Mouse (Mus musculus) neural tube, embryonic 11.5 days (tissue): ENCODE measurements at regions not wholly inside any gene's neighbourhood (a gene's known extent, or its start where the extent isn't known, plus 50 kb on each side); places are given as distances from the start of the nearest gene placed in this dataset.
A peak's percentile ranks its signal among the peaks of the same experiment; 100 is the strongest.

Experiments used
- ATAC-seq: fragments of 200-750 bp; cut with Nextera tagmentation; 2 replicates; pipeline ENCODE4 v1.8.0; 2017; ENCODE audit warnings: moderate number of reproducible peaks, mild to moderate bottlenecking, moderate TSS enrichment, moderate library complexity; ENCODE audit not compliant: insufficient read depth, low FRiP score, low TSS enrichment
- DNase-seq: peaks from one replicate; pipeline ENCODE4 v3.0.0-alpha.2; 2015; ENCODE audit warnings: low spot score
- H3K27ac ChIP-seq: fragments of 300-500 bp; sonication (generic); 2 replicates; pipeline ENCODE4 v1.5.1; 2014; ENCODE audit warnings: low read depth, mild to moderate bottlenecking, low read length
- H3K27me3 ChIP-seq: fragments of 300-500 bp; sonication (generic); 2 replicates; pipeline ENCODE4 v1.6.1; 2014; ENCODE audit warnings: mild to moderate bottlenecking, low read length, mixed read lengths; ENCODE audit not compliant: control insufficient read depth, insufficient read depth
- H3K36me3 ChIP-seq: fragments of 300-500 bp; sonication (generic); 2 replicates; pipeline ENCODE4 v1.6.1; 2014; ENCODE audit warnings: mild to moderate bottlenecking, low read length, moderate library complexity, mixed read lengths; ENCODE audit not compliant: control insufficient read depth, insufficient read depth
- H3K4me1 ChIP-seq: fragments of 300-500 bp; sonication (generic); 2 replicates; pipeline ENCODE4 v1.6.1; 2014; ENCODE audit warnings: low read length, mixed read lengths; ENCODE audit not compliant: control insufficient read depth, insufficient read depth
- H3K4me2 ChIP-seq: fragments of 300-500 bp; sonication (generic); 2 replicates; pipeline ENCODE4 v1.6.1; 2014; ENCODE audit warnings: low read depth, mild to moderate bottlenecking, moderate library complexity
- H3K4me3 ChIP-seq: fragments of 300-500 bp; sonication (generic); 2 replicates; pipeline ENCODE4 v1.5.1; 2014; ENCODE audit warnings: low read depth, low read length
- H3K9ac ChIP-seq: fragments of 300-500 bp; sonication (generic); 2 replicates; pipeline ENCODE4 v1.6.1; 2014; ENCODE audit warnings: mild to moderate bottlenecking, low read length
- H3K9me3 ChIP-seq: fragments of 300-500 bp; sonication (generic); 2 replicates; pipeline ENCODE4 v1.6.1; 2016; ENCODE audit warnings: low read length; ENCODE audit not compliant: control insufficient read depth
- WGBS: fragments of 180-500 bp; shearing (Covaris S2); extraction: QIAGEN DNeasy Blood & Tissue Kit; methylation state at CpG from one replicate; pipeline ENCODE4 v1.1.7; 2014; 5-methylcytosine and 5-hydroxymethylcytosine counted together

DNA sequence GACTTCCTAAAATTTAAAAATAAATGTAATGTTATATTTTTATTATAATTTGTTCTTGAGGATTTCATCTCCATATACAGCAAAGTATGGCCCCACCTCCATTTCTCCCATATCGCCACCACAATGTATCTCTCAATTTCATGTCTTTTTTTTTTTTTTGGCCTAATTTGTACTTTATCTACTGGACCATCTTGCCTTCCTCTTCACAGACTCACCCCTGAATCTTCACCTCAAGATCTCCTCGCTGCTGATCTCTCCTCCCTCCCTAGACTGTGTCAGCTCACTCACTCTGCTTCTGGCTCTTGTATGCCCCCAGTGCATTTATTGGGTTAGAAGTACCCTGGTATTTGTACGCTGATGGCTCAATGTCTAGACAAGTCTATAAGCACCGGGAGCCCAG, 269.4 kb upstream of the Chd6 start:
- no peak for ATAC-seq
- Histone ChIP-seq H3K9me3 (no peaks in the 10 kb centered on the region), H3K27me3 (no peaks in the 10 kb centered on the region), H3K4me3 (no peak overlapping the region), H3K27ac (no peak overlapping the region), H3K4me2 (no peak overlapping the region), H3K9ac (no peak overlapping the region), H3K4me1 (no peaks in the 10 kb centered on the region), H3K36me3 (no peaks in the 10 kb centered on the region)
- WGBS = 93% methylated on average over 4 of the region's 4 CpGs
- DNase-seq = no peak

DNA sequence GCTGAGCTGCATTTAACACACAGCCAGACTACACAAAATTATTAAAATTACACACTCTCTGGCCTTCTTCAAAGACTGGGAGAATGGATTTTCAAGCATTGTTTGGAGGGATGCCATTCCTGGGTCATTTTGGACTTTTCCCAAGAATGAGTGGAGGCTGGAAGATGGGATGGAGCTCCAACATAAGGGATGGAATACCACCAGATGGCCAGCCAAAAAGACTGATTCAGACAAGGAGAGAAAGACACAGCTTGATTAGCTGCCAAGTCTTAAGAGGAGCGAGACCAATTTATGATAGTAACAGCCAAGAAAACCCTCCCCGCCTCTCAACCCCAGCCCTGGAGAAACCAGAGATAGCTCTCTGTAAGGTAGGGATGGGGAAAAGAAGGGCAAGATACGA, 253.4 kb upstream of the Chd6 start:
- H3K4me2 ChIP-seq = no peak overlapping the region
- WGBS = 93% methylated on average over 3 of the region's 3 CpGs

DNA sequence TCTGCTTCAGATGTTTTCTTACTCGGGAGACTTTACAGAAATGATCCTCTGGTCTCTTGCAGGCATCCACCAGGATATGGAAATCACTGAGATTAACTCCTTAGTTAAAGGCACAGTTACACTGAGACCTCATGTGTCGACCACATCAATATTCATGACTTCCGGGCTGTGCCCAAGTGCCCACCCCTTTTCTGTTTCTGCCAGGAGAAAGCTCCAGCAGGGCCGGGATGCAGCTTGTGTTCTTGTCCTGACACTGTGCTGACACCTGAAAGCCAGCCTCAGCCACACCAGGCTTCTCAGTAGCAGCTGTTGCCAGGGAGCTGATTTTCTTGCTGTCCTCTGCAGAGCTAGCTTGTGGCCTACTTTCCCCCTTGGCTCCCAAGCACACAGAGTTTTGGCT, 240.2 kb upstream of the Chd6 start:
- H3K4me1 ChIP-seq = no peaks in the 10 kb centered on the region
- ATAC-seq (peak; percentile 83), DNase-seq (peak; percentile 38)
- H3K9ac ChIP-seq = no peak overlapping the region
- no peaks in the 10 kb centered on the region for H3K36me3 ChIP-seq
- 28% methylated on average over 4 of the region's 4 CpGs for WGBS
- H3K27me3 ChIP-seq = no peaks in the 10 kb centered on the region
- H3K4me2 ChIP-seq = no peak overlapping the region
- no peak overlapping the region for H3K27ac ChIP-seq
- H3K9me3 ChIP-seq = no peaks in the 10 kb centered on the region
- H3K4me3 ChIP-seq = no peak overlapping the region

More for the DNA sequence above, 253.4 kb upstream of the Chd6 start:
- no peaks in the 10 kb centered on the region for H3K36me3 ChIP-seq
- DNase-seq (no peak), ATAC-seq (no peak)
- H3K27me3 ChIP-seq = no peaks in the 10 kb centered on the region
- H3K4me3 ChIP-seq = no peak overlapping the region
- no peaks in the 10 kb centered on the region for H3K9me3 ChIP-seq
- H3K27ac ChIP-seq = no peak overlapping the region
- H3K9ac ChIP-seq = no peak overlapping the region
- no peaks in the 10 kb centered on the region for H3K4me1 ChIP-seq

DNA sequence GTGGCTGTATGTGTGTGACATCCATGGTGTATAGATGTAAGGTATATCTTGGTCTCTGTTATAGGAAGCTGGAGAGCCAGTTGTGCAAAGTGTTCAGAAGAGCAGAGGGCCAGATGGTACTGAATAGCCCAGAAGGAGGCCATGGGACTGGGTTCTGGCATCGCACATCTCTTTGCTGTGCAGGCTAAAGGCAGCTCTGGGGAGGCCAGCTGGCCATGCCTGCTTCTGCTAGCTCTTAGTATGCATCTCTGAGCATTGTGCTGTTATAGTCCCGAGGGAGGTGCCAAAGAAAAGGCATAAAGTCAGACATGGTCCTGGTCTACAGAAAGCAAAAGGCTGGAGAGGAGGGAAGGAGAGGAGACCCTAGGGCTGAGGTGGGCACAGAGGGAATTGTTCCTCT, 235.1 kb upstream of the Chd6 start:
- no peak overlapping the region for H3K4me2 ChIP-seq
- H3K4me3 ChIP-seq = no peak overlapping the region
- ATAC-seq = no peak
- no peaks in the 10 kb centered on the region for H3K36me3 ChIP-seq
- H3K27me3 ChIP-seq = no peaks in the 10 kb centered on the region
- H3K9ac ChIP-seq = no peak overlapping the region
- no peaks in the 10 kb centered on the region for H3K9me3 ChIP-seq
- no peak for DNase-seq
- no peak overlapping the region for H3K27ac ChIP-seq
- no peaks in the 10 kb centered on the region for H3K4me1 ChIP-seq
- WGBS = 90% methylated on average over 2 of the region's 2 CpGs

DNA sequence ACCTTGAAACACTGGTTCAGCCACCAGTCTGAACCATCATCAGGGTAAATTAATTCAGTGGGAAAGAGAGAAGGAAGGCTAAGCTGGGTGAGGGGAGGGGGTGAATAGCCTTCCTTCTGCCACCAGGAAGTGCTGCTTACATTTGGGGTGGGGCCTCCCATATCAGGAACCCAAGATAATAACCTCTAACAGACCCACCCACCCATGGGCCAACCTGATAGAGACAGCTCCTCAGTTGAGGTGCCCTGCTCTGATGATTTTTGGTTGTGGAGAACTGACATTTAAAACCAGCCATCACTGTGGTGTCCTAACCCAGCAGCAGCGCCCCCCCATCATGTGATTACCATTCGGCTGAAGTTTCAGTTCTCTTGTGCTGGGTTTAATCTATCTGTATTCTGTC, 233.8 kb upstream of the Chd6 start:
- ATAC-seq (no peak), DNase-seq (no peak)
- no peaks in the 10 kb centered on the region for H3K4me1 ChIP-seq
- H3K9ac ChIP-seq = no peak overlapping the region
- 76% methylated on average over 2 of the region's 2 CpGs for WGBS
- H3K27ac ChIP-seq = no peak overlapping the region
- H3K27me3 ChIP-seq = no peaks in the 10 kb centered on the region
- no peak overlapping the region for H3K4me3 ChIP-seq
- H3K4me2 ChIP-seq = no peak overlapping the region
- no peaks in the 10 kb centered on the region for H3K9me3 ChIP-seq
- no peaks in the 10 kb centered on the region for H3K36me3 ChIP-seq

DNA sequence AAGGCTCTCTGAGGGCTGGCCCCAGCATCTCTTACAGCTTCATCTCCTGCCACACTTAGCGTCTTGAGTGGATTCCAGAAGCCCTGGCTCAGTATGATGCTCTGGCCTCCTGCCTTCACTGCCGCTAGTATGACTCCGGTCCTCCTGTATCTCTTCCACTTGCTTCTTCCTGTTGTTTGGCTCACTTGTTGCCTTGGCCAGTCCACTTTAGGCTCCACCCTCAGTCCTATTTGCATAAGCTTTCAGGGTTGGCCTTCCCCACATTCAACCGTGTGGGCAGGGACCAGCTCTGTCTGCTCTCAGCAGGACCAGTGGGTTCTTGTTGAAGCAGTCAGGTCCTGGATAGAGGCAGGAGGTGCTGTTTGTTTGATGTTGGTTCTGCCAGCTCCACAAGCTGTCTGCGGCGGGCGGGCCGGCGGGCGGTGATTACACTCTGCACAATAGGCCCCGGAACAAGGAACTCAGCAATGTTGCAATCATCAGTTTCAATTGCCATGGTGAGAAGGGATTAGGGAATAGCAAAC, 232.6 kb upstream of the Chd6 start:
- ATAC-seq = peak; percentile 73
- no peaks in the 10 kb centered on the region for H3K36me3 ChIP-seq
- H3K4me1 ChIP-seq = no peaks in the 10 kb centered on the region
- peak; percentile 48 for DNase-seq
- peak overlapping the region; percentile 24 for H3K4me2 ChIP-seq
- 3% methylated on average over 11 of the region's 11 CpGs for WGBS
- H3K4me3 ChIP-seq = no peak overlapping the region
- H3K27ac ChIP-seq = no peak overlapping the region
- no peak overlapping the region for H3K9ac ChIP-seq
- no peaks in the 10 kb centered on the region for H3K27me3 ChIP-seq
- no peaks in the 10 kb centered on the region for H3K9me3 ChIP-seq

DNA sequence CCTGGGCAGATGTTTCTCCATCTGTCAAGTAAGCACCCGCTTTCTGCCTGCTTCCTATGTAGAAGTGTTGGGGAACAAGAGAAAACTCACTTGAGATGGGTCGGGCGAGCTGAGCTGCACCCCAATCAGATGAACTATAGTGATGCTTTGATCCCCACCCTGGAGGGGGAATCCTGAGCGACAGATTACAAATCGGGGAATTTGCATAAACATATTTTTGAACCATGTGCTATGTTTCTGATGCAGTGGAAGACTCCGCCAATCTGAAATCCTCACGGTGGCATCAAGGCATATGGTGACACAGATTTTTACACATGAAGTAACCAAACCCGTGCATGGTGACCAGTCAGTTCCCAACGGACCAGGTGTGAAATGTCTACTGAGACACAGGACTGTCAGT, 231.4 kb upstream of the Chd6 start:
- DNase-seq (no peak), ATAC-seq (no peak)
- H3K27ac ChIP-seq = no peak overlapping the region
- no peak overlapping the region for H3K9ac ChIP-seq
- WGBS = 80% methylated on average over 9 of the region's 9 CpGs
- no peaks in the 10 kb centered on the region for H3K4me1 ChIP-seq
- H3K36me3 ChIP-seq = no peaks in the 10 kb centered on the region
- no peak overlapping the region for H3K4me2 ChIP-seq
- no peaks in the 10 kb centered on the region for H3K9me3 ChIP-seq
- no peak overlapping the region for H3K4me3 ChIP-seq
- no peaks in the 10 kb centered on the region for H3K27me3 ChIP-seq

DNA sequence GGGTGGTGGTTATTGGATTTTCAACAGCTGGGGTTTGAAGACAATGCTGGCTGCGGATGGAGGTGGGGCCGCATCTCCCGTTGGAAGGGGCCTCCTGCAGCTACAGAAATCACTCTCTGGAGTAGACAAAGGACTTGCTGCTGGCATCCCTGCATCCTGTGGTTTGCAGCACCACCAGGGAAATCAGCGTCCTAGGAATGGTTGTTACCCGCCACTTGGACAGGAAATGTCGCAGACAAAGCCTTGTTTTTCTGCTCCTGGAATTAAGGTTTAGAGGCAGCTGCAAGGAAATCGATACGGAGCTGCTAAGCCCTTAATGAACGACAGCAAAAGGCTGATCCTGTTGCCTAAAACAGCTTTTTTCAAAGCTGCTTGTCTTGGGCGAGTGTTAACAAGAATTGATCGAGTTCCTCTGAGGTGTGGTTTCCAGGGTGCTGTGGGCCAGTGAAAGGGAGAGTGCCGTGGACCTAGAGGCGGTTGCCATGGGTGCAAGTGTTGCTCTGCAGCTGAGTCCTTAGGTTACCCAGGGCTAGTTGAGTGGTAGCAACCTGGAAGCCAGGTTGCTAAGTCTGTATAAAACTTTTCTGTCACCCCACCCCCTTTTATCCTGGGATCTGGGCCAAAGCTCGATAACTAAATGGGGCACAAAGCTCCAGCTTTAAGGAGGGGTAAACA, 230.6 kb upstream of the Chd6 start:
- Histone ChIP-seq H3K4me3 (no peak overlapping the region), H3K9ac (no peak overlapping the region), H3K4me2 (0 out of 2 replicates have a peak overlapping the region, but pooled peaks have one; percentile 5), H3K4me1 (no peaks in the 10 kb centered on the region), H3K27ac (0 out of 2 replicates have a peak overlapping the region, but pooled peaks have one; percentile 9), H3K27me3 (no peaks in the 10 kb centered on the region), H3K36me3 (no peaks in the 10 kb centered on the region), H3K9me3 (no peaks in the 10 kb centered on the region)
- ATAC-seq = peak; percentile 62
- peak; percentile 60 for DNase-seq
- 10% methylated on average over 14 of the region's 14 CpGs for WGBS

DNA sequence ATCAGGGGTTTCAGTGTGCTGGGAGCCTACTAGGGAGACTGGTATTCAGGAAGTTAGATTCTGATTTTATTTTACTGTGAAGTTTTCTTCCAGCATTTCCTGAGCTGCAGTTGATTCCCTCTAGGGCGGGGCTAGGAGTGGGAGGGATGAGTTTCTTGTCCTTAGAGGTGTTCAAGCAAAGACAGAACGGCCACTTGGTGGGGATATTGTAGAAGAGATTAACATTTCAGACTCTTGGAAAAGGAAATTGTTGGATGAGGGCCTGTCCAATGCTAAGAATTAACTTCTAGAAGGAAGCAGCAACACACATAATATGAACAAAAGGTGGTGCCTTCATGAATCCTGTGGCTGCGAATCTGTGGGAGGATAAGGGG, 230.1 kb upstream of the Chd6 start:
- H3K9ac ChIP-seq = no peak overlapping the region
- H3K4me1 ChIP-seq = no peaks in the 10 kb centered on the region
- H3K27ac ChIP-seq = no peak overlapping the region
- H3K36me3 ChIP-seq = no peaks in the 10 kb centered on the region
- no peak overlapping the region for H3K4me2 ChIP-seq
- H3K9me3 ChIP-seq = no peaks in the 10 kb centered on the region
- ATAC-seq (0 out of 2 replicates have a peak, but pooled peaks have one; percentile 1), DNase-seq (peak; percentile 12)
- no peak overlapping the region for H3K4me3 ChIP-seq
- H3K27me3 ChIP-seq = no peaks in the 10 kb centered on the region
- WGBS = 12% methylated on average over 3 of the region's 3 CpGs
